In the genomic region with DNA sequence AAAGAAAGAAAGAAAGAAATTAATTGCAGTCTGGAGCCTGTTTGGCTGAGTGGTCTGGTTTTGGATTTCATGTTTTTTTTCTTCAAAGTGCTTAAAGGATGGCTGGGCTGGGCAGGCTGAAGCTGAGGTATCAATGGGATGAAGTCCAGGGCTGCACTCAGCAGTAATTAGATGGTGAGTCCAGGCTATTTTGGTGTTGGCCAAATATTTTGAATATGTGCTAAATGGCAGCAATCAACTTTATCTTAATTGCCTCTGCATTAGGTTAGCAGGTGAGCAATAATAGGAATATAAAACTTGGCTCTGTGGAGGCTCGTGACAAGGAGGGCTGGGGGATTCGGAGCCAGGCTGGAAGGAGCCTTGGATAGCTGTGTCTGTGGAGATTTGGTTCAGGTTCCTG, we compare ENCODE assay signal across 26 mouse cellular contexts.
DNase-seq lines count a peak whose midpoint lies in the region; ATAC-seq and TF ChIP-seq lines count a peak whose summit lies in the region.
"Had no signal": no experiment of that assay in that cellular context is flagged by ENCODE, and none has a peak within 500 bp of the region (broad histone marks: within the 10 kb centered on the region; RNA-seq: fewer than 3 reads in every experiment).

No protein-coding gene starts in this region.

- no peak for TF ChIP-seq CTCF in forebrain, postnatal 0 days (IDR thresholded peaks at IDR 0.05; ENCODE audit: low read depth)

- H3K4me2 ChIP-seq in forebrain, embryonic 11.5 days (ENCODE audit: low read depth, low read length, severe bottlenecking) = no peak overlapping the region
- H3K4me2 ChIP-seq in forebrain, postnatal 0 days (ENCODE audit: low read depth) = no peak overlapping the region
- H3K4me2 ChIP-seq in intestine, embryonic 14.5 days (ENCODE audit: low read length) = no peak overlapping the region
- H3K4me2 ChIP-seq in intestine, embryonic 16.5 days (ENCODE audit: low read depth, low read length) = no peak overlapping the region
- H3K4me2 ChIP-seq: embryonic facial prominence, embryonic 12.5 days; forebrain, embryonic 15.5 days; heart, embryonic 12.5 days; heart, embryonic 15.5 days; hindbrain, embryonic 13.5 days had no signal

- no peaks in the 10 kb centered on the region for H3K27me3 ChIP-seq in forebrain, embryonic 11.5 days (ENCODE audit: control insufficient read depth, insufficient read depth, low read length)
- no peaks in the 10 kb centered on the region for H3K27me3 ChIP-seq in forebrain, postnatal 0 days (ENCODE audit: insufficient read depth, low read length)
- no peaks in the 10 kb centered on the region for H3K27me3 ChIP-seq in intestine, embryonic 14.5 days (replicated peaks; ENCODE audit: control insufficient read depth, insufficient read depth, low read length)
- H3K27me3 ChIP-seq in intestine, embryonic 16.5 days (replicated peaks; ENCODE audit: control insufficient read depth, insufficient read depth, low read length) = no peaks in the 10 kb centered on the region
- H3K27me3 ChIP-seq: embryonic facial prominence, embryonic 12.5 days; forebrain, embryonic 15.5 days; heart, embryonic 12.5 days; heart, embryonic 15.5 days; hindbrain, embryonic 13.5 days had no signal

- no peaks in the 10 kb centered on the region for H3K4me1 ChIP-seq in forebrain, embryonic 11.5 days (replicated peaks; ENCODE audit: control insufficient read depth, insufficient read depth, low read length)
- no peaks in the 10 kb centered on the region for H3K4me1 ChIP-seq in forebrain, postnatal 0 days (ENCODE audit: insufficient read depth)
- H3K4me1 ChIP-seq in intestine, embryonic 14.5 days (replicated peaks; ENCODE audit: control insufficient read depth, insufficient read depth, low read length) = no peaks in the 10 kb centered on the region
- H3K4me1 ChIP-seq in intestine, embryonic 16.5 days (ENCODE audit: control insufficient read depth, insufficient read depth, low read length) = no peaks in the 10 kb centered on the region
- H3K4me1 ChIP-seq: embryonic facial prominence, embryonic 12.5 days; heart, embryonic 12.5 days; heart, embryonic 15.5 days; hindbrain, embryonic 10.5 days; hindbrain, embryonic 13.5 days had no signal

- peak; percentile 30 for DNase-seq in forebrain, embryonic 11.5 days (ENCODE audit: low spot score)
- no peak for DNase-seq in forebrain, postnatal 0 days
- DNase-seq in intestine, embryonic 14.5 days (ENCODE audit: low spot score) = peak; percentile 31
- peak; percentile 73 for DNase-seq in MN1 (ENCODE audit: low spot score)
- DNase-seq in cerebellum, adult 9-10 months = no peak
- DNase-seq: adrenal gland, adult 2 months; adrenal gland, postnatal 14 days; B cell, adult 2 months; cerebellum, adult 11-12 months; cerebellum, adult 8-10 months; cerebellum, postnatal 14 days; gastrocnemius, postnatal 10 days; gastrocnemius, postnatal 36 days; heart, postnatal 36 days; kidney, adult 2 months had no signal

- no peak overlapping the region for H3K27ac ChIP-seq in forebrain, embryonic 11.5 days (ENCODE audit: low read depth, low read length)
- H3K27ac ChIP-seq in forebrain, postnatal 0 days (ENCODE audit: low read depth, low read length) = no peak overlapping the region
- no peak overlapping the region for H3K27ac ChIP-seq in intestine, embryonic 14.5 days (ENCODE audit: low read depth)
- H3K27ac ChIP-seq in intestine, embryonic 16.5 days (ENCODE audit: low read length) = no peak overlapping the region
- H3K27ac ChIP-seq: embryonic facial prominence, embryonic 12.5 days; forebrain, embryonic 15.5 days; hindbrain, embryonic 10.5 days; hindbrain, embryonic 13.5 days had no signal

- no peak overlapping the region for H3K4me3 ChIP-seq in forebrain, embryonic 11.5 days (ENCODE audit: low read depth, low read length)
- H3K4me3 ChIP-seq in forebrain, postnatal 0 days (ENCODE audit: low read depth, low read length) = no peak overlapping the region
- H3K4me3 ChIP-seq in intestine, embryonic 14.5 days (ENCODE audit: low read depth, low read length) = no peak overlapping the region
- H3K4me3 ChIP-seq in intestine, embryonic 16.5 days (ENCODE audit: low read length) = no peak overlapping the region
- H3K4me3 ChIP-seq: embryonic facial prominence, embryonic 12.5 days; erythroblast, embryonic 14.5 days; forebrain, embryonic 15.5 days; heart, embryonic 12.5 days; heart, embryonic 15.5 days; hindbrain, embryonic 10.5 days; hindbrain, embryonic 13.5 days had no signal

- 80% methylated on average over 2 of the region's 2 CpGs for WGBS in forebrain, embryonic 11.5 days
- WGBS in forebrain, postnatal 0 days = 54% methylated on average over 2 of the region's 2 CpGs
- 62% methylated on average over 2 of the region's 2 CpGs for WGBS in intestine, embryonic 14.5 days
- WGBS in intestine, embryonic 16.5 days = 51% methylated on average over 2 of the region's 2 CpGs

- H3K36me3 ChIP-seq in forebrain, embryonic 11.5 days (ENCODE audit: control insufficient read depth, insufficient read depth, low read length) = no peaks in the 10 kb centered on the region
- no peaks in the 10 kb centered on the region for H3K36me3 ChIP-seq in forebrain, postnatal 0 days (ENCODE audit: insufficient read depth)
- H3K36me3 ChIP-seq in intestine, embryonic 14.5 days (ENCODE audit: control insufficient read depth, insufficient read depth, low read length) = no peaks in the 10 kb centered on the region
- H3K36me3 ChIP-seq in intestine, embryonic 16.5 days (ENCODE audit: control insufficient read depth, insufficient read depth, low read length) = no peaks in the 10 kb centered on the region
- H3K36me3 ChIP-seq: embryonic facial prominence, embryonic 12.5 days; forebrain, embryonic 15.5 days; G1E; heart, embryonic 12.5 days; heart, embryonic 15.5 days; hindbrain, embryonic 10.5 days; hindbrain, embryonic 13.5 days had no signal

- no peak for ATAC-seq in forebrain, embryonic 11.5 days (replicated peaks; ENCODE audit: low FRiP score)
- ATAC-seq in forebrain, postnatal 0 days = no peak
- ATAC-seq in intestine, embryonic 14.5 days (replicated peaks; ENCODE audit: low FRiP score, low TSS enrichment, low read depth) = no peak
- no peak for ATAC-seq in intestine, embryonic 16.5 days
- ATAC-seq: forebrain, embryonic 15.5 days; hindbrain, embryonic 16.5 days; intestine, postnatal 0 days had no signal

- no peaks in the 10 kb centered on the region for H3K9me3 ChIP-seq in forebrain, embryonic 11.5 days (ENCODE audit: control insufficient read depth, low read length)
- H3K9me3 ChIP-seq in forebrain, postnatal 0 days (ENCODE audit: low read length) = no peaks in the 10 kb centered on the region
- no peaks in the 10 kb centered on the region for H3K9me3 ChIP-seq in intestine, embryonic 14.5 days (ENCODE audit: control insufficient read depth, low read length)
- no peaks in the 10 kb centered on the region for H3K9me3 ChIP-seq in intestine, embryonic 16.5 days (ENCODE audit: control insufficient read depth, low read length)
- H3K9me3 ChIP-seq: embryonic facial prominence, embryonic 12.5 days; forebrain, embryonic 15.5 days; heart, embryonic 12.5 days; heart, embryonic 15.5 days; hindbrain, embryonic 10.5 days; hindbrain, embryonic 13.5 days had no signal

- no peak overlapping the region for H3K9ac ChIP-seq in forebrain, embryonic 11.5 days (ENCODE audit: low read length)
- H3K9ac ChIP-seq in forebrain, postnatal 0 days = no peak overlapping the region
- H3K9ac ChIP-seq in intestine, embryonic 14.5 days (ENCODE audit: low read length) = no peak overlapping the region
- H3K9ac ChIP-seq in intestine, embryonic 16.5 days (ENCODE audit: low read depth, low read length) = no peak overlapping the region
- H3K9ac ChIP-seq: embryonic facial prominence, embryonic 12.5 days; forebrain, embryonic 15.5 days; heart, embryonic 12.5 days; heart, embryonic 15.5 days; hindbrain, embryonic 13.5 days had no signal

Comparison
In these comparisons a context has a peak if more than half of its experiments do, and no peak if none do; other contexts are left out.
1. DNase-seq: peak in forebrain, embryonic 11.5 days (single experiment), intestine, embryonic 14.5 days (single experiment) and MN1 (single experiment); none in forebrain, postnatal 0 days (single experiment) and cerebellum, adult 9-10 months (single experiment).